Mouse (Mus musculus): Measurements from ENCODE around the gene Foxn3. TPM values are rescaled to one million over a fixed set of nuclear protein-coding genes. Genes with fewer than 3 reads are reported as not detected.

Foxn3 gene
- polyA plus RNA-seq, 1 experiment from 2014 or later = 60.5 TPM

DNA sequence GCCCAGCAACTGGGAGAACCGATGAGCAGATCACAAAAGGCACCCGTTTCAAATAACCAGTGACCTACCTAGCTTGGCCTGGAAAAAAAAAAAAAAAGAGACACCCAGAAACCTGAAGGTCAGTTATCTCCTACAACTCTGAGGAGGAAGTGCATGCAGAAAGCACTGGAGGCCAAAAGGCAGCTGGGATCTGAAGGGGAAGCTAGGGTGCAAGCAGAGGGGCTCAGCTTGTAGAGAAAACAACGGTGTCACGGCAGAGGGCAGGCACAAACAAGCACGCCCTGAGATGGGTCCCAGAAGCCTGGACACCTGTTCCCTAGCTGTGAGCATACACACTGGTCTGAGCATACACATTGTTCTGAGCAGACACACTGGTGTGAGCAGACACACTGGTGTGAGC is 253.4 kb downstream of the Foxn3 start:
- no peak overlapping the region for H3K4me3 ChIP-seq (ENCODE audit: low read length)
- WGBS = 66% methylated on average over 5 of the region's 5 CpGs
- peaks cover 28% of the 10 kb centered on the region for H3K4me1 ChIP-seq (ENCODE audit: control insufficient read depth, insufficient read depth, low read depth, low read length)
- ATAC-seq = no peak
- H3K36me3 ChIP-seq (ENCODE audit: control insufficient read depth, insufficient read depth, low read length) = no peaks in the 10 kb centered on the region
- H3K27ac ChIP-seq (ENCODE audit: low read depth, low read length) = no peak overlapping the region
- H3K9ac ChIP-seq (ENCODE audit: low read depth, low read length) = no peak overlapping the region
- no peaks in the 10 kb centered on the region for H3K9me3 ChIP-seq (ENCODE audit: control insufficient read depth, low read length)
- no peak overlapping the region for H3K4me2 ChIP-seq (ENCODE audit: low read length)
- no peaks in the 10 kb centered on the region for H3K27me3 ChIP-seq (replicated peaks; ENCODE audit: control insufficient read depth, insufficient read depth, low read length)

DNA sequence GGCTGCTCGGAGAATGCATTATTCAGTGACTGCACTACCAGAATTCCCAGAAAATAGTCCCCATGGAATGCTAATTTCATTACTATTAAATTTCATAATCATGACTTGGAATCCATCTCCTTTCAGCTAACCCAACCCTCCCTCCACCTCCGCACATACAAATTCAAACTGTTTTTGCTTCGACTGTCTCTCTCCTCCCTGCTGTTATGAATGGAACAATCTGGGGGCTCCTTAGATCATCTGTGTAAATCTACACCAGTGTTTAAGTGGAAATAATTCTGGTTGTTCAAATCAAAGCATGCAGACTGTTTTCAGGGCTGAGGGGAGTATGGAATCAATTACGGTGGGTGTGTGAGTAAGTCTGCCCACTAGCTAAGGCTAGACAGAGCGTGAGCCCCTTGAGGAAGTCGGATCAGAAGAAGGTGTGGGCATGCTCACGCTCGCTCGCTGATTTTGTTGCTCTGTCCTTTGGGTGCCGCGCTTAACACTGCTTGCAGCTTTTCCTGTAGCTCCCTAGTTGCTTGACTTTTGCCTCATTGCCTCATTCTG is 254.8 kb downstream of the Foxn3 start:
- no peak overlapping the region for H3K4me2 ChIP-seq (ENCODE audit: low read length)
- no peaks in the 10 kb centered on the region for H3K27me3 ChIP-seq (replicated peaks; ENCODE audit: control insufficient read depth, insufficient read depth, low read length)
- no peak overlapping the region; the same call in 1 of the 2 replicates for H3K9ac ChIP-seq (ENCODE audit: low read depth, low read length)
- 56% methylated on average over 11 of the region's 11 CpGs for WGBS
- no peak for ATAC-seq
- no peak overlapping the region for H3K4me3 ChIP-seq (ENCODE audit: low read length)
- H3K27ac ChIP-seq (ENCODE audit: low read depth, low read length) = no peak overlapping the region
- peaks cover 37% of the 10 kb centered on the region for H3K4me1 ChIP-seq (ENCODE audit: control insufficient read depth, insufficient read depth, low read depth, low read length)
- no peaks in the 10 kb centered on the region for H3K36me3 ChIP-seq (ENCODE audit: control insufficient read depth, insufficient read depth, low read length)
- H3K9me3 ChIP-seq (ENCODE audit: control insufficient read depth, low read length) = no peaks in the 10 kb centered on the region

DNA sequence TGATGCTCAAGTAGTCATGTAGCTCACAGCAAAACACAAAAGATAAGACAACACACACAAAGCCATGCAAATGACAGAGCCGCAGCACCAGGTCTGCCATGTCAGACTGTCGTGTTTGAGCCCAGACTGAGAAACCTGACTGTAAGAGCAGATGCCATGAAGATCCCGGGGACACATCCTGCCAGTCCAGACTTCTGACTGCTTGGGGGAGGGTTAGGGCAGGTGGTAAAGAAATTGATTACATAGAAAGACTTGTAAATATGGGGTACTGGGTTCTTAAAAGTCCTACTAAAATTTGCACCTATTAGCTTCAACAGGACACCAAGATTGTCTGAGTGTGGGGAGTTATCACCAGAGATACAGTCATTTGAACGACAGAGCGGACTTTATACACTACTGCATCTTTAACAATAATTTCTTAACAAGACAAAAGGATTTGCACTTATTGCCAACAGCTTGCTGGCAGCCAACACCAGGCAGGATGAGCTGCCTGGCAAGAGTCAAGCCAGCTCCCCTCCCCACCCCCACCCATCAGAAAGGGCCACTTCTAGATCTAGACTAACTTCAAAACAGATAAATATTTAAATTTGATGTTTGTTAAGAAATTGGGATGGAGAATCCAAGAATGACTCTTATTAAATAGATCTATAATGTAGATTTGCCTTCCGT is 256.7 kb downstream of the Foxn3 start:
- Histone ChIP-seq H3K9ac (ENCODE audit: low read depth, low read length) (no peak overlapping the region), H3K27ac (ENCODE audit: low read depth, low read length) (no peak overlapping the region)
- WGBS = 42% methylated on average over 6 of the region's 6 CpGs

DNA sequence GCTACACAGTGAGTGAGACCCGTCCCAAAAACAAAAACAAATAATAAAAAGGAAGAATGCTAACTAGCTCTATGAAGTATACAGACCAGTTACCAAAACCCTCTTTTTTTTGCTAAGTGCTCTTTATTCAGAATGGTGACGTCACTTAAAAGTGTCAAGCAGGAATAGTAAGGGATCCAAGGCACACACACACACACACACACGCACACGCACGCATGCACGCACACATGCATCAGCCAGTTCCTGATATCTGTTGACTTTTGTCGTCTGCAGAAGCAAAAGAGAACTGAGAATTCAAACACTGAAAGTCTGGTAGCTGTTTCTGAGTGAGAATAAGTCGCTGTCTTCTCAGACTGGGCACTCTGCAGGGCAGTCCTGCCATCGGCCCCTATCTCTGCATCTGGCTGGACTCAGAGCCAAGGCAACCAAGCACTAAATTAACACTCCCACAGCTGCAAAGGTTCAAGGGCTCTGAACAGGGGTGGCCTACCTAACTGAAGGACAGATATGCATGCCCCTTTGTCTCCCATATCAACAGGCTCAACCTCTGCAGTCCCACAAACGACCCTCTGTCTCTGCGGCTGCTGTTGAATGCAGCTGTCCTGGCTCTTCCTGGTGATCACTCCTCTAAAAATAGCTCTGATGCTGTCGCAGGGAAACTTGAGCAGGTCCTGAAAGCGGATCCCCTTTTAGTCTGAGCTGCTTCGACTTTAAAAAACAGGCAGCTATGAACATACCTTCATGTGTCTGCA is 257.4 kb downstream of the Foxn3 start:
- H3K4me3 ChIP-seq (ENCODE audit: low read length) = no peak overlapping the region
- peak overlapping the region; percentile 59 for H3K27ac ChIP-seq (ENCODE audit: low read depth, low read length)
- H3K27me3 ChIP-seq (replicated peaks; ENCODE audit: control insufficient read depth, insufficient read depth, low read length) = no peaks in the 10 kb centered on the region
- no peaks in the 10 kb centered on the region for H3K36me3 ChIP-seq (ENCODE audit: control insufficient read depth, insufficient read depth, low read length)
- H3K9me3 ChIP-seq (ENCODE audit: control insufficient read depth, low read length) = no peaks in the 10 kb centered on the region
- H3K4me1 ChIP-seq (ENCODE audit: control insufficient read depth, insufficient read depth, low read depth, low read length) = peaks cover 41% of the 10 kb centered on the region
- H3K4me2 ChIP-seq (ENCODE audit: low read length) = no peak overlapping the region
- H3K9ac ChIP-seq (ENCODE audit: low read depth, low read length) = 0 out of 2 replicates have a peak overlapping the region, but pooled peaks have one; percentile 29
- no peak for ATAC-seq
- 50% methylated on average over 14 of the region's 14 CpGs for WGBS

More for the DNA sequence above, 256.7 kb downstream of the Foxn3 start:
- no peaks in the 10 kb centered on the region for H3K27me3 ChIP-seq (replicated peaks; ENCODE audit: control insufficient read depth, insufficient read depth, low read length)
- H3K9me3 ChIP-seq (ENCODE audit: control insufficient read depth, low read length) = no peaks in the 10 kb centered on the region
- H3K4me3 ChIP-seq (ENCODE audit: low read length) = no peak overlapping the region
- ATAC-seq = no peak
- no peak overlapping the region for H3K4me2 ChIP-seq (ENCODE audit: low read length)
- peaks cover 41% of the 10 kb centered on the region for H3K4me1 ChIP-seq (ENCODE audit: control insufficient read depth, insufficient read depth, low read depth, low read length)
- H3K36me3 ChIP-seq (ENCODE audit: control insufficient read depth, insufficient read depth, low read length) = no peaks in the 10 kb centered on the region

DNA sequence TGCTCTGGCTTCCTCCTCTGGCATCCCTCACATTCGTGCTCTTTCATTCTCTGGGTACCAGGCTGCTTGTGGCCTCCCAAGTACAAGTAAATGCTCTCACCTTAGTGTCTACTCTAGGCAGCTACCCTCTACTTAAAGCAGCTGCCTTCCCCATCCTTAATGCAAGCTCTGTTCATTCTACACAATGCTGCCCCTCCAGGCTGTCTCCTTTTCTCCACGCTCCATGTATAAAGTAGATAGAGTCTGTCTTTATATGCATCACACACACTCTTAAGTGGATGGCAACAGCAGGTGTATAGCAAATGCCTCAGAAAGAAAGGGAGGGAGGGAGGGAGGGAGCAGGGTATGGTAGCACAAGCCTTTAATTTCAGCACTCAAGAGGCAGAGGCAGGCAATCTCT is 258.1 kb downstream of the Foxn3 start:
- Histone ChIP-seq H3K4me2 (ENCODE audit: low read length) (no peak overlapping the region), H3K36me3 (ENCODE audit: control insufficient read depth, insufficient read depth, low read length) (no peaks in the 10 kb centered on the region), H3K4me3 (ENCODE audit: low read length) (no peak overlapping the region), H3K27ac (ENCODE audit: low read depth, low read length) (peak overlapping the region; percentile 55), H3K9me3 (ENCODE audit: control insufficient read depth, low read length) (no peaks in the 10 kb centered on the region), H3K4me1 (ENCODE audit: control insufficient read depth, insufficient read depth, low read depth, low read length) (peaks cover 41% of the 10 kb centered on the region), H3K27me3 (replicated peaks; ENCODE audit: control insufficient read depth, insufficient read depth, low read length) (no peaks in the 10 kb centered on the region), H3K9ac (ENCODE audit: low read depth, low read length) (no peak overlapping the region; the same call in 1 of the 2 replicates)
- whole genome bisulfite sequencing = 56% methylated on average over 2 of the region's 2 CpGs
- ATAC-seq = peak; percentile 48

DNA sequence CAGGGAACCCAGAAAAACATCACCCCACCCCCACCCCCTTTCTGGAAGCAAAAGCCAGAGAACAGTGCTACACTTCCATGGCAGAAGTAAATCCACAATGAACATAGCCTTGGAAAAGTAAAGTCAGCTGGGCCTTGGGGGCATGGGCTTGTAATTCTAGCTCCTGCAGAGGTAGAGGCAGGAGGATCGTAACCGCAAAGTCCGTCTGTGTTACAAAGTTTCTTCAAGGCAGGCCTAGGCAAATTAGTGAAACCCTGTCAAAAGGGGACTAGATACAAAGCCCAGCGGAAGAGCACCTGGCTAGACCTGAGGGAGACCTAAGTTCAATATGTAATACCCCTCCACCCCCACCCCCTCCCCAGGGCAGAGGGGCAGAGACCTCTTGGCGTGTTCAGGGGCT is 259.3 kb downstream of the Foxn3 start:
- ATAC-seq = no peak
- no peak overlapping the region for H3K4me2 ChIP-seq (ENCODE audit: low read length)
- WGBS = 74% methylated on average over 5 of the region's 5 CpGs
- peak overlapping the region; percentile 33; the same call in 1 of the 2 replicates for H3K9ac ChIP-seq (ENCODE audit: low read depth, low read length)
- no peak overlapping the region for H3K27ac ChIP-seq (ENCODE audit: low read depth, low read length)
- H3K36me3 ChIP-seq (ENCODE audit: control insufficient read depth, insufficient read depth, low read length) = no peaks in the 10 kb centered on the region
- no peaks in the 10 kb centered on the region for H3K9me3 ChIP-seq (ENCODE audit: control insufficient read depth, low read length)
- no peak overlapping the region for H3K4me3 ChIP-seq (ENCODE audit: low read length)
- peaks cover 43% of the 10 kb centered on the region for H3K4me1 ChIP-seq (ENCODE audit: control insufficient read depth, insufficient read depth, low read depth, low read length)
- no peaks in the 10 kb centered on the region for H3K27me3 ChIP-seq (replicated peaks; ENCODE audit: control insufficient read depth, insufficient read depth, low read length)

DNA sequence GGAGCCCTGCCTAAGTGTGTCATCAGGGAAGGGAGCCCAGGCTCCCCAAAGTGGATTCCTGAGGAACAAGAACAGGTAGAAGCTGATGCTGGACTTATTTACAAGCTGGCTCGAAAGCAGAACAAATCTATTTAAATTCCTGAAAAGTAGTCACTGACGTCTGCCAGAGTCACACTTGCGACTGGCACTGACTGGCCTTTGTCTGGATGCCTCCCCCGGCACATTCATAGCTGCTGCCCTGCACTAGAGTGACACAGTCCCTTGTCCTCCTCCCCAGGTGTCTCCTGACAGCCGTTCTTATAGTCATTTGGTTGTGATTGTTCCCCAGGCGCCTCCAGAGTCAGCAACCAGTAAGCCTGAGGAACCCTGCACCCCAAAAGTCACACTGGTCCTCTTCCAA is 259.8 kb downstream of the Foxn3 start:
- WGBS = 20% methylated on average over 6 of the region's 6 CpGs
- no peaks in the 10 kb centered on the region for H3K36me3 ChIP-seq (ENCODE audit: control insufficient read depth, insufficient read depth, low read length)
- no peak overlapping the region for H3K27ac ChIP-seq (ENCODE audit: low read depth, low read length)
- ATAC-seq = no peak
- H3K9ac ChIP-seq (ENCODE audit: low read depth, low read length) = peak overlapping the region; percentile 33; the same call in 1 of the 2 replicates
- no peak overlapping the region for H3K4me2 ChIP-seq (ENCODE audit: low read length)
- no peaks in the 10 kb centered on the region for H3K9me3 ChIP-seq (ENCODE audit: control insufficient read depth, low read length)
- no peak overlapping the region for H3K4me3 ChIP-seq (ENCODE audit: low read length)
- H3K4me1 ChIP-seq (ENCODE audit: control insufficient read depth, insufficient read depth, low read depth, low read length) = peaks cover 42% of the 10 kb centered on the region
- no peaks in the 10 kb centered on the region for H3K27me3 ChIP-seq (replicated peaks; ENCODE audit: control insufficient read depth, insufficient read depth, low read length)

DNA sequence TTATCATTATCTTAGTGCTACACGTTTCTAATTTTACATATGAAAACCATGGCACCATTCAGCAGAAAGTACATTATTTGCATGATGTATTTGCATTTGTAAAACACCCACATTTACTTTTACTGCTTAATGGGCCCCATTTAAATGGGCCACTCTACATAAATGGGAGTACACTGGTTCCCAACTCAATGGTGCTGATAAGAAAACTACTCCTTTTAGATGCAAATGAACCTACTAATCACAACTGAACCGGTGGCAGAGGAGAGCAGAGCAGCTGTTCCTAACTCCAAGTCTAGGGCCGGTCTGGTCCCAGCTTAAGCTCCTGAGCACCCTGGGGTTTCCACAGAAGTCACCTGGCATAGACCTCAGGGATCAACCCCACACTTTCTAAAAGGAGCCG is 263.5 kb downstream of the Foxn3 start:
- Histone ChIP-seq H3K4me3 (ENCODE audit: low read length) (no peak overlapping the region), H3K9ac (ENCODE audit: low read depth, low read length) (no peak overlapping the region), H3K4me2 (ENCODE audit: low read length) (no peak overlapping the region), H3K36me3 (ENCODE audit: control insufficient read depth, insufficient read depth, low read length) (no peaks in the 10 kb centered on the region), H3K4me1 (ENCODE audit: control insufficient read depth, insufficient read depth, low read depth, low read length) (peaks cover 21% of the 10 kb centered on the region), H3K27ac (ENCODE audit: low read depth, low read length) (no peak overlapping the region), H3K9me3 (ENCODE audit: control insufficient read depth, low read length) (no peaks in the 10 kb centered on the region), H3K27me3 (replicated peaks; ENCODE audit: control insufficient read depth, insufficient read depth, low read length) (no peaks in the 10 kb centered on the region)
- ATAC-seq = no peak
- WGBS = 23% methylated on average over 4 of the region's 4 CpGs
